Mouse (Mus musculus): ENCODE results near the gene E4f1. TPM values are rescaled to one million over a fixed set of nuclear protein-coding genes. Genes with fewer than 3 reads are reported as not detected.

The E4f1 gene
- polyA plus RNA-seq, 1 experiment from 2014 or later: 41.9 TPM

GRCm38 (mm10) chr17:24479431-24479830 lies 9.3 kb upstream of the E4f1 start:
- Histone ChIP-seq H3K36me3 (peaks cover 29% of the 10 kb centered on the region), H3K27me3 (no peaks in the 10 kb centered on the region), H3K27ac (no peak overlapping the region), H3K9me3 (no peaks in the 10 kb centered on the region), H3K9ac (no peak overlapping the region), H3K4me1 (replicated peaks) (peaks cover 25% of the 10 kb centered on the region), H3K4me3 (peak overlapping the region; percentile 74), H3K4me2 (peak overlapping the region; percentile 73; the same call in 1 of the 2 replicates)
- ATAC-seq (ENCODE audit: low FRiP score): no peak
- 33% methylated on average over 1 of the region's 1 CpGs for WGBS

- under 1% methylated on average over 48 of the region's 48 CpGs for WGBS
- peak; percentile 93 for ATAC-seq (ENCODE audit: low FRiP score)
- Histone ChIP-seq H3K27me3 (no peaks in the 10 kb centered on the region), H3K4me2 (peak within 1 kb of the TSS; percentile 73), H3K4me3 (peak within 1 kb of the TSS; percentile 74), H3K36me3 (peaks cover 35% of the 10 kb centered on the region), H3K4me1 (replicated peaks) (peaks cover 32% of the 10 kb centered on the region), H3K9me3 (no peaks in the 10 kb centered on the region), H3K27ac (peak within 1 kb of the TSS; percentile 98), H3K9ac (peak within 1 kb of the TSS; percentile 86)
Observed at GRCm38 (mm10) chr17:24478663-24479380, 8.7 kb upstream of the E4f1 start, which contains the start of gene Mlst8. Mlst8 (minus strand) TSS chr17:24479078.

DNA sequence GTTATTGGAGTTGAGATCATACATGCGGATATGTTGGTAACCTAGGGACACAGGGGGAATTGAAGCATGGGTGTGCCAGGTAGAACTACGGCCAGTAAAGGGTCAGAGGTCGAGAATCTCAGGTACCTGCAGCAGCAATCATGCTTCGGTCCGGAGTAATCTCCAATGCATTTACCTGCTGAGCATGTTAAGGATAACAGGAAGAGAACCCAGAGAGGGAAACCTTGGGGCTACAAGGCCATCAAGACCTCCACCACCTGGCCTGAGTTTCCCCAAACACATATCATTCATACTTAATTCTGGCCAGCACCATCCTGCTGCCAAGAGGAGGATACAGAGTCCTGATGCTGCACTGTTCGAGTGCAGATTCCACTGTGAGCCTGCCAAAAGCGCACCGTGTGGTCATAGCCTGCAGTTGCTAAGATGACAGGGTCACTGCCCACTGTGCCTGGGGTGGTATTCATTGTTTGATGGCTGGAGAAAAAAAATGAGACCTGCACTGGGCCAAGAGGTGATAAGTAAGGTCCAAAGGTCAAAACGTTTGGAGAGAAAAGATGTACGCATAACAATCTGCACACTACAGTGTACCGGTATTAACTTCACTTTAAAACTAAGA lies 8.0 kb upstream of the E4f1 start:
- H3K9ac ChIP-seq: peak overlapping the region; percentile 86
- H3K27me3 ChIP-seq: no peaks in the 10 kb centered on the region
- peak overlapping the region; percentile 98 for H3K27ac ChIP-seq
- WGBS: 54% methylated on average over 11 of the region's 11 CpGs
- ATAC-seq (ENCODE audit: low FRiP score): peak; percentile 12; the same call in 1 of the 2 replicates
- H3K4me3 ChIP-seq: peak overlapping the region; percentile 74
- peak overlapping the region; percentile 73 for H3K4me2 ChIP-seq
- peaks cover 39% of the 10 kb centered on the region for H3K36me3 ChIP-seq
- H3K4me1 ChIP-seq (replicated peaks): peaks cover 38% of the 10 kb centered on the region
- no peaks in the 10 kb centered on the region for H3K9me3 ChIP-seq

- H3K4me3 ChIP-seq: 0 out of 2 replicates have a peak overlapping the region, but pooled peaks have one; percentile 74
- peaks cover 46% of the 10 kb centered on the region for H3K4me1 ChIP-seq (replicated peaks)
- peak overlapping the region; percentile 73 for H3K4me2 ChIP-seq
- no peaks in the 10 kb centered on the region for H3K27me3 ChIP-seq
- H3K9ac ChIP-seq: peak overlapping the region; percentile 86
- WGBS: 93% methylated on average over 20 of the region's 20 CpGs
- peaks cover 39% of the 10 kb centered on the region for H3K36me3 ChIP-seq
- no peak overlapping the region for H3K27ac ChIP-seq
- H3K9me3 ChIP-seq: no peaks in the 10 kb centered on the region
- ATAC-seq (ENCODE audit: low FRiP score): no peak
Observed at GRCm38 (mm10) chr17:24477053-24477984, 7.2 kb upstream of the E4f1 start.

GRCm38 (mm10) chr17:24476022-24476776 lies 6.1 kb upstream of the E4f1 start:
- Histone ChIP-seq H3K4me2 (no peak overlapping the region), H3K36me3 (peaks cover 39% of the 10 kb centered on the region), H3K9ac (0 out of 2 replicates have a peak overlapping the region, but pooled peaks have one; percentile 19), H3K9me3 (no peaks in the 10 kb centered on the region), H3K4me1 (replicated peaks) (peaks cover 57% of the 10 kb centered on the region), H3K4me3 (no peak overlapping the region), H3K27me3 (no peaks in the 10 kb centered on the region), H3K27ac (no peak overlapping the region)
- 90% methylated on average over 10 of the region's 10 CpGs for WGBS
- no peak for ATAC-seq (ENCODE audit: low FRiP score)

DNA sequence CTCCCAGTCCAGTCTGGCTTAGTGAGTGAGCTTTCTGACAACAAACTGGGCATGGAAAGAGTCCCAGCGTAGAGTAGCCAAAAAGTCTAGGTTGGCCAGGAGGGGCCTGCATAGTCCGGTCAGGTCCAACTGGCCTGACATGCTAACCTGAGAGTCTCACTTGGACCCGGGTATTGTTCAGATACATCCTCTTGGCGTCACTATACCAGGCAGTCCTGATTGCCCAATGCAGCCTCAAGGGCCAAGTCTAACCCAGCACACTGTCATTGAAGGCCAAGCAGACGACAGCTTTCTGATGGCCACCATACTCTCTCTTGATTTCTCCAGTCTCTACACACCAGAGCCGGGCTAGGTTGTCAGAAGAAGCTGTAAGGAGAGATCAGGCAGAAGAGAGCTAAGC lies 5.5 kb upstream of the E4f1 start:
- Histone ChIP-seq H3K4me1 (replicated peaks) (peaks cover 63% of the 10 kb centered on the region), H3K4me3 (no peak overlapping the region), H3K9ac (no peak overlapping the region), H3K36me3 (peaks cover 39% of the 10 kb centered on the region), H3K27me3 (no peaks in the 10 kb centered on the region), H3K4me2 (no peak overlapping the region), H3K9me3 (no peaks in the 10 kb centered on the region), H3K27ac (no peak overlapping the region)
- ATAC-seq (ENCODE audit: low FRiP score): no peak
- WGBS: 91% methylated on average over 6 of the region's 6 CpGs

- no peak for ATAC-seq (ENCODE audit: low FRiP score)
- Histone ChIP-seq H3K27ac (no peak overlapping the region), H3K27me3 (no peaks in the 10 kb centered on the region), H3K4me3 (no peak overlapping the region), H3K4me1 (replicated peaks) (peaks cover 56% of the 10 kb centered on the region), H3K36me3 (peaks cover 39% of the 10 kb centered on the region), H3K9me3 (no peaks in the 10 kb centered on the region), H3K9ac (0 out of 2 replicates have a peak overlapping the region, but pooled peaks have one; percentile 19), H3K4me2 (no peak overlapping the region)
- WGBS: 88% methylated on average over 5 of the region's 5 CpGs
Observed at GRCm38 (mm10) chr17:24474557-24474956, 4.4 kb upstream of the E4f1 start.

DNA sequence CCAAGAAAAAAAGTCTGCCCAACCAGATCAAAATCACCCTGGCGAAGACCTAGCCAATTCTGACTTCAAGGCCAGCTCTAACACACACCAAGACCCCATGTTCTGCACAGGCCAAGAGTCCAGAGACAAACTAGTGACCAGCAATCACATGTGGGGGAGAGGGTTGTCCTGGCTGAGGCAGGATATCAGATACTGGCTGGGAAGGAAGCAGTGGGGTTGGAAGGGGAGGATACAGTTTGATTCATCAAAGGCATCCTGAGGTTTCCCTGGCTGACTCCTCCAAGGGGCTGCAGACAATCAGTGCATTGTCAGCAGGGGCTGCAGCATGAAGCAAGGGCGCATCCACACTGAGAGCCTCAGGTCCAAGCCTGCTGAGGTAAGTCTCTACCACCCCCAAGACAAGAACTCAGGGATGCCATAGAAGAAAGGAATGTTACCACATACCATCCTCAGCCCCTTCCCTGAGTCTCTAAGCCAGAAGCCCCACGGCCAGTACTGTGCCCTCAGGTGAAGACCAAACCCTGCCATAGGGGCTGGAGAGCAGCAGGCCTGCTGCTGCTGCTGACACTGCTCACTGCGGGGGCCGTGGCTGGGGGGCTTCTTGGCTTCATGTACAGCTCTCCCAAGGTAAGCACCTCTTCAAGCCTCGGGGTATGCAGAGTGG lies 3.6 kb upstream of the E4f1 start, which contains the start of gene Bricd5:
Bricd5 (plus strand) TSS at position 273 of the 664 bp plus-strand sequence.
- Histone ChIP-seq H3K9me3 (no peaks in the 10 kb centered on the region), H3K9ac (peak within 1 kb of the TSS; percentile 96), H3K4me1 (replicated peaks) (peaks cover 54% of the 10 kb centered on the region), H3K4me3 (no peak within 1 kb of the TSS), H3K4me2 (peak within 1 kb of the TSS; percentile 100), H3K27ac (no peak within 1 kb of the TSS), H3K36me3 (peaks cover 39% of the 10 kb centered on the region), H3K27me3 (no peaks in the 10 kb centered on the region)
- ATAC-seq (ENCODE audit: low FRiP score): no peak
- 79% methylated on average over 6 of the region's 6 CpGs for WGBS

- Histone ChIP-seq H3K4me1 (replicated peaks) (peaks cover 44% of the 10 kb centered on the region), H3K9me3 (no peaks in the 10 kb centered on the region), H3K9ac (peak overlapping the region; percentile 96; the same call in 1 of the 2 replicates), H3K4me3 (peak overlapping the region; percentile 79), H3K36me3 (peaks cover 39% of the 10 kb centered on the region), H3K27ac (no peak overlapping the region), H3K4me2 (peak overlapping the region; percentile 100), H3K27me3 (no peaks in the 10 kb centered on the region)
- no peak for ATAC-seq (ENCODE audit: low FRiP score)
- WGBS: 87% methylated on average over 4 of the region's 4 CpGs
Observed at GRCm38 (mm10) chr17:24472512-24472911, 2.4 kb upstream of the E4f1 start.

DNA sequence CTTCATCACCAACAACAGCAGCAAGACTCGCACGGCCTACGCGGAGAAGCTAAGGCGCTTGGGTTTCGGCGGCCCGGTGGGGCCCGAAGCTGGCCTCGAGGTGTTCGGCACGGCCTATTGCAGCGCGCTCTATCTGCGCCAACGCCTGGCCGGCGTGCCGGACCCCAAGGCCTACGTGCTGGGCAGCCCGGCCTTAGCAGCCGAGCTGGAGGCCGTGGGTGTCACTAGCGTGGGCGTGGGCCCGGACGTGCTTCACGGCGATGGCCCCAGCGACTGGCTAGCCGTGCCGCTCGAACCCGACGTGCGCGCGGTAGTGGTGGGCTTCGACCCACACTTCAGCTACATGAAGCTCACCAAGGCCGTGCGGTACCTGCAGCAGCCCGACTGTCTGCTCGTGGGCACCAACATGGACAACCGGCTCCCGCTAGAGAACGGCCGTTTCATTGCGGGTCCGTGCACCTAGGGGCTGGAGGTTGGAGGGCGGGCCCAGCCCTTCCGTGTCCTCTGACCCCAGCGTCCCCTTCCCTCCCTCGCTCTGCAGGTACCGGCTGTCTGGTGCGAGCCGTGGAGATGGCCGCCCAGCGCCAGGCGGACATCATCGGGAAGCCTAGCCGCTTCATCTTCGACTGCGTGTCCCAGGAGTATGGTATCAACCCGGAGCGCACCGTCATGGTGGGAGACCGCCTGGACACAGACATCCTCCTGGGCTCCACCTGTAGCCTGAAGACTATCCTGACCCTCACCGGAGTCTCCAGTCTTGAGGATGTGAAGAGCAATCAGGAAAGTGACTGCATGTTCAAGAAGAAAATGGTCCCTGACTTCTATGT lies 801 bp upstream of the E4f1 start:
- H3K4me2 ChIP-seq: peak overlapping the region; percentile 100
- peak; percentile 33 for ATAC-seq (ENCODE audit: low FRiP score)
- peak overlapping the region; percentile 79 for H3K4me3 ChIP-seq
- WGBS: under 1% methylated on average over 67 of the region's 68 CpGs
- H3K36me3 ChIP-seq: peaks cover 25% of the 10 kb centered on the region
- H3K27ac ChIP-seq: peak overlapping the region; percentile 92
- no peaks in the 10 kb centered on the region for H3K9me3 ChIP-seq
- peak overlapping the region; percentile 96 for H3K9ac ChIP-seq
- H3K27me3 ChIP-seq: no peaks in the 10 kb centered on the region
- peaks cover 40% of the 10 kb centered on the region for H3K4me1 ChIP-seq (replicated peaks)

All from hindbrain, embryonic 13.5 days (tissue).